In the genomic region with DNA sequence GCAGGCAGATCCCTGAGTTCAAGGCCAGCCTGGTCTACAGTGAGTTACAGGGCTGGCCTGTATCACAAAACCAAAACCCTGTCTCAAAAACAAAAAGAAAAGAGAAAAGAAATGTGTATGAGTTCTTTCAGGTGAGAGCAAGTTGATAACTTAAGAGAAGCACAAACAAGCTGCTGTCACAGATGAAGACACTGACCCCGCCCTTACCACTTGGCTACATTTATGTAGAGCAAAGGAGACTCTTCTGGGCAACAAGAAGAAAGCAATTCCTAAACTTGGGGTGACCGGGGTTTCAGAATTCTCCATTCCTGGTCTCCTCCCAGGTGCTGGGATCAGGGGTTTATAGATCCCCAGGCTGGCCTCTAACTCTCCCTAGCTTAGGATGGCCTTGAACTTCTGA, we compare ENCODE assay signal across 22 mouse cellular contexts. TPM values are rescaled to one million over a fixed set of nuclear protein-coding genes. Genes with fewer than 3 reads are reported as not detected.
DNase-seq lines count a peak whose midpoint lies in the region; ATAC-seq and TF ChIP-seq lines count a peak whose summit lies in the region.
"Had no signal": no experiment of that assay in that cellular context is flagged by ENCODE, and none has a peak within 500 bp of the region (broad histone marks: within the 10 kb centered on the region; RNA-seq: fewer than 3 reads in every experiment).

No protein-coding gene starts in this region.

- no peak for TF ChIP-seq EP300 in lung, postnatal 0 days (IDR thresholded peaks at IDR 0.05)

- TF ChIP-seq CTCF in lung, postnatal 0 days (IDR thresholded peaks at IDR 0.05), result no peak
- no peak for TF ChIP-seq CTCF in E14TG2a.4 (conservative IDR thresholded peaks at IDR 0.05; ENCODE audit: low read length)

- no peaks in the 10 kb centered on the region for H3K27me3 ChIP-seq in lung, postnatal 0 days (replicated peaks; ENCODE audit: insufficient read depth, low read length)
- H3K27me3 ChIP-seq in E14TG2a.4 (ENCODE audit: insufficient read depth, low read length), result no peaks in the 10 kb centered on the region
- no peaks in the 10 kb centered on the region for H3K27me3 ChIP-seq in splenic B cell, adult 2 months (ENCODE audit: control insufficient read depth, insufficient read depth, low read length, poor library complexity, severe bottlenecking)
- H3K27me3 ChIP-seq: CH12.LX; embryonic facial prominence, embryonic 12.5 days; forebrain, embryonic 15.5 days; heart, embryonic 13.5 days; hindbrain, embryonic 12.5 days had no signal

- peak; percentile 19 for DNase-seq in lung, postnatal 25 days (ENCODE audit: low spot score)
- no peak for DNase-seq in lung, postnatal 0 days (ENCODE audit: low spot score)
- DNase-seq in ES-CJ7 (ENCODE audit: low read depth, low spot score), result peak; percentile 49
- DNase-seq in splenic B cell, adult 2 months (ENCODE audit: low read depth, low spot score), result peak; percentile 25
- no peak for DNase-seq in cerebellum, adult 9-11 months
- DNase-seq: adrenal gland, adult 8-10 months; adrenal gland, postnatal 36 days; cerebellum, adult 11 months; cerebellum, adult 8-10 months; cerebellum, postnatal 25 days; gastrocnemius, postnatal 14 days; heart, postnatal 36 days had no signal

- H3K36me3 ChIP-seq in lung, postnatal 0 days (ENCODE audit: insufficient read depth, low read length), result no peaks in the 10 kb centered on the region
- H3K36me3 ChIP-seq in E14TG2a.4 (ENCODE audit: insufficient read depth, low read length), result peaks cover 5% of the 10 kb centered on the region; the same call in 1 of the 2 replicates
- no peaks in the 10 kb centered on the region for H3K36me3 ChIP-seq in splenic B cell, adult 2 months (ENCODE audit: control insufficient read depth, insufficient read depth, low read length, poor library complexity, severe bottlenecking)
- H3K36me3 ChIP-seq: embryonic facial prominence, embryonic 12.5 days; forebrain, embryonic 15.5 days; heart, embryonic 13.5 days; hindbrain, embryonic 12.5 days had no signal

- WGBS in lung, postnatal 0 days, result 96% methylated on average over 2 of the region's 2 CpGs

- ATAC-seq in lung, postnatal 0 days, result no peak
- no peak for ATAC-seq in frontal cortex, adult (ENCODE audit: low TSS enrichment)
- ATAC-seq: hindbrain, embryonic 16.5 days; inflammation-experienced regulatory T-cells, adult 6 months had no signal

- no peak overlapping the region for H3K27ac ChIP-seq in lung, postnatal 0 days (ENCODE audit: low read length)
- H3K27ac ChIP-seq: embryonic facial prominence, embryonic 12.5 days; forebrain, embryonic 15.5 days; heart, embryonic 13.5 days; hindbrain, embryonic 12.5 days had no signal

- no peak overlapping the region for H3K9ac ChIP-seq in lung, postnatal 0 days (replicated peaks; ENCODE audit: low read depth)
- H3K9ac ChIP-seq: embryonic facial prominence, embryonic 12.5 days; forebrain, embryonic 15.5 days; heart, embryonic 13.5 days; hindbrain, embryonic 12.5 days had no signal

- H3K4me3 ChIP-seq in lung, postnatal 0 days (ENCODE audit: low read depth, low read length), result no peak overlapping the region
- 0 out of 2 replicates have a peak overlapping the region, but pooled peaks have one; percentile 1 for H3K4me3 ChIP-seq in E14TG2a.4 (replicated peaks; ENCODE audit: low read length)
- H3K4me3 ChIP-seq: embryonic facial prominence, embryonic 12.5 days; forebrain, embryonic 15.5 days; heart, embryonic 13.5 days; hindbrain, embryonic 12.5 days had no signal

- no peaks in the 10 kb centered on the region for H3K9me3 ChIP-seq in lung, postnatal 0 days (ENCODE audit: low read length)
- peaks cover 26% of the 10 kb centered on the region for H3K9me3 ChIP-seq in E14TG2a.4 (ENCODE audit: low read length)
- H3K9me3 ChIP-seq: embryonic facial prominence, embryonic 12.5 days; forebrain, embryonic 15.5 days; heart, embryonic 13.5 days; hindbrain, embryonic 12.5 days had no signal

- H3K4me1 ChIP-seq in lung, postnatal 0 days (ENCODE audit: insufficient read depth, low read depth, low read length), result no peaks in the 10 kb centered on the region
- peaks cover 78% of the 10 kb centered on the region for H3K4me1 ChIP-seq in E14TG2a.4 (replicated peaks; ENCODE audit: low read depth, low read length)
- H3K4me1 ChIP-seq: embryonic facial prominence, embryonic 12.5 days; hindbrain, embryonic 12.5 days had no signal

- no peak overlapping the region for H3K4me2 ChIP-seq in lung, postnatal 0 days (replicated peaks; ENCODE audit: low read depth, low read length)
- H3K4me2 ChIP-seq: embryonic facial prominence, embryonic 12.5 days; forebrain, embryonic 15.5 days; heart, embryonic 13.5 days; hindbrain, embryonic 12.5 days had no signal

RNA-seq across cellular contexts. Expression of gene Mypn, which starts 25.4 kb away (rescaled TPM):
- polyA plus RNA-seq in lung, postnatal 0 days (2015; fragmentation: Nextera tagmentation; extraction: Ambion mirVana), result 0.16 and 0.18 TPM in 2 replicates
- polyA plus RNA-seq: forebrain, embryonic 11.5 days; inflammation-experienced regulatory T-cells, adult 6 months had no signal

Comparison
In these comparisons a context has a peak if more than half of its experiments do, and no peak if none do; other contexts are left out.
1. DNase-seq: peak in lung, postnatal 25 days (single experiment), ES-CJ7 (single experiment) and splenic B cell, adult 2 months (single experiment); none in lung, postnatal 0 days (single experiment) and cerebellum, adult 9-11 months (single experiment).